Mouse (Mus musculus): Measurements from ENCODE around the gene Bcl2l12.

The Bcl2l12 gene

GRCm38 (mm10) chr7:44986879-44987718, 11.4 kb downstream of the Bcl2l12 start:
- DNase-seq = no peak

GRCm38 (mm10) chr7:44986192-44986878, 12.2 kb downstream of the Bcl2l12 start, which contains the start of gene Prmt1:
Prmt1 (minus strand) TSS chr7:44986568.
- DNase-seq = peak; percentile 92

GRCm38 (mm10) chr7:44985595-44986191, 12.8 kb downstream of the Bcl2l12 start:
- peak; percentile 68 for DNase-seq

- DNase-seq = no peak
These were observed 13.7 kb downstream of the Bcl2l12 start for GRCm38 (mm10) chr7:44984833-44985164.

GRCm38 (mm10) chr7:44983944-44984832, 14.3 kb downstream of the Bcl2l12 start:
- DNase-seq = no peak

- DNase-seq = peak; percentile 86
These were observed 15.4 kb downstream of the Bcl2l12 start for GRCm38 (mm10) chr7:44983085-44983484.

GRCm38 (mm10) chr7:44981539-44981938, 17.0 kb downstream of the Bcl2l12 start:
- DNase-seq = no peak

GRCm38 (mm10) chr7:44978300-44978699, 20.2 kb downstream of the Bcl2l12 start:
- DNase-seq = no peak

- no peak for DNase-seq
These were observed 23.4 kb downstream of the Bcl2l12 start for GRCm38 (mm10) chr7:44975117-44975419.

GRCm38 (mm10) chr7:44974383-44975116, 24.0 kb downstream of the Bcl2l12 start, which contains the start of gene Cpt1c:
Cpt1c (minus strand) TSS chr7:44974851.
- DNase-seq = peak; percentile 92

GRCm38 (mm10) chr7:44973415-44974130, 24.9 kb downstream of the Bcl2l12 start:
- DNase-seq = no peak

GRCm38 (mm10) chr7:44971142-44971541, 27.4 kb downstream of the Bcl2l12 start:
- DNase-seq = no peak

GRCm38 (mm10) chr7:44970231-44970691, 28.3 kb downstream of the Bcl2l12 start:
- DNase-seq = peak; percentile 78

- DNase-seq = no peak
These were observed 31.9 kb downstream of the Bcl2l12 start for GRCm38 (mm10) chr7:44966638-44967037.

GRCm38 (mm10) chr7:44965975-44966374, 32.5 kb downstream of the Bcl2l12 start:
- no peak for DNase-seq

GRCm38 (mm10) chr7:44964990-44965389, 33.5 kb downstream of the Bcl2l12 start:
- peak; percentile 3 for DNase-seq

GRCm38 (mm10) chr7:44962831-44963230, 35.7 kb downstream of the Bcl2l12 start:
- no peak for DNase-seq

GRCm38 (mm10) chr7:44962337-44962736, 36.2 kb downstream of the Bcl2l12 start:
- DNase-seq = no peak

GRCm38 (mm10) chr7:44960512-44960910, 38.0 kb downstream of the Bcl2l12 start:
- no peak for DNase-seq

GRCm38 (mm10) chr7:44959874-44960511, 38.5 kb downstream of the Bcl2l12 start:
- DNase-seq = no peak

GRCm38 (mm10) chr7:44959281-44959680, 39.2 kb downstream of the Bcl2l12 start:
- DNase-seq = no peak

Data from right cerebral cortex, postnatal 14 days (tissue).